Mouse (Mus musculus): ENCODE measurements around the gene Meis1.

DNA sequence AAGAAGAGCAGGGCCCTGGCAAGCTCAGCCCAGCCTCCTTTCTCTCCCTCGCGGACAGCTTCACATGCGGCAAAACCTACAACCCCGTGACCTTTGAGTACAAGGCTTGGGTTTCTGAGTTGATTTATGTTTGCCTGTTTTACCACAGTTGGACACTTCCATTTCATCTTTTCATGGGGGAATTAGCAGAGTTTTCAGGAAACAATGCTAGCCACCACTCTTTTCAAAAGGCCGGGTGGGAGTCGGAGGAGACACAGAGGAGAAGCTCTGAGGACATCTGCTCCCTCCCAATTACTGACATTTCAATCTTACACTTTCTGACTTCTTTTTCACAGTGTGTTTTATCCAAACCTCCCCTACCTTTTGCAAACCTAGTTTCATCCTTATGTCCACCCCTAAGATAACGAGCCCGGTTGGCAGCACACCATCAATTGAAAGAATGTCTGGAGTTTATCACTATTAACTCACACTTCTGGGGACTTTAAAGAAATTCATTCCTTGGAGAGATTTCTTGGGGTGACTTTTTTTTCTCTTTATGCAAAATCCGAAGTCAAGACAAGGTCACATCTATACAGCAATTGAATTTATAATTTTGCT, 133.0 kb downstream of the Meis1 start:
- TF ChIP-seq ZNF384 (IDR thresholded peaks at IDR 0.05; ENCODE audit: low read depth, low read length) (no peak), HCFC1 (IDR thresholded peaks at IDR 0.05; ENCODE audit: borderline replicate concordance, insufficient read depth, low read length) (no peak), ZC3H11A (IDR thresholded peaks at IDR 0.05; ENCODE audit: borderline replicate concordance, low read depth, low read length) (no peak), MAFK (IDR thresholded peaks at IDR 0.05; ENCODE audit: insufficient read depth, low read depth, low read length) (no peak)

Measured in ES-E14 (cell line).